Mouse (Mus musculus): ENCODE results near the gene Asic2. TPM values are rescaled to one million over a fixed set of nuclear protein-coding genes. Genes with fewer than 3 reads are reported as not detected.

Gene Asic2
- polyA plus RNA-seq, 1 experiment from 2014 or later = 1.7 TPM

DNA sequence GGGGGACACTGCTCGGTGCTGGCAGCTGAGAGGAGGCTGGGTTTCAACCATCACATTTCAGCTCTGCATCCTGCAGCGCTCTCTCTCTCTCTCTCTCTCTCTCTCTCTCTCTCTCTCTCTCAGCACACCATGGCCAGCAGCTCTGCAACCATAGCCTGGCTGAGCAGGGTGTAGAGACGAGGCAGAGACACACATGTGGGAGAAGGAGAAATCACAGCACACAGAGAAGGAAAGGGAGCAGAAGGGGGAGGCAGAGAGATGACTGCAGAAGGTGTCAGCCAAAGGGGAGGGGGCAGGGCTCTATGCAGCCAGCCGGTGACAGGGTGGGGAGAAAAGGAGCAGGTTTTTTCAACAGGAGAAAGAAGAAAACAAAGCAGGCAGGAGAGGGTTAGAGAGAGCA lies 320.4 kb downstream of the Asic2 start:
- Histone ChIP-seq H3K27me3 (ENCODE audit: low read depth, poor library complexity, severe bottlenecking) (no peaks in the 10 kb centered on the region), H3K4me1 (peaks cover 15% of the 10 kb centered on the region), H3K27ac (replicated peaks) (0 out of 2 replicates have a peak overlapping the region, but pooled peaks have one; percentile 52), H3K9me3 (replicated peaks) (no peaks in the 10 kb centered on the region), H3K36me3 (no peaks in the 10 kb centered on the region), H3K4me3 (no peak overlapping the region)
- DNase-seq (ENCODE audit: low spot score) = no peak
- WGBS = 46% methylated on average over 4 of the region's 4 CpGs

DNA sequence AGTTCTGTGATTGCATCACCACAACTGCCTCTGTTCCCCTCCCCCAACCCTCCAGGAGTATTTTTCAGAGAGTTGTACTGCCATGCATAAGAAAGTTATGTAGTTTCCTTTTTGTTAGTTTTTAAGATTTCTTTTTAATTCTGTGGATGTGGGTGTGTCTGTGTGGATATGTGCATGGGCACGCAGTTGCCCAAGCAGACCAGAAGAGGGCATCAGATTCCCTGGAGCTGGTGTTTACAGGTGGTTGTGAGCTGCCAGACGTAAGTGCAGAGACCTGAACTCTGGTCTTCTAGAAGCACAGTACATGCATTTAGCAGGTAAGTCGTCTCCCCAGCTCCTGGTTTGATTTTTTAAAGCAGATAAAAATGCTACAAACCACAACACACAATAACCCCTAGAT lies 322.7 kb downstream of the Asic2 start:
- no peaks in the 10 kb centered on the region for H3K36me3 ChIP-seq
- H3K4me3 ChIP-seq = no peak overlapping the region
- 87% methylated on average over 3 of the region's 3 CpGs for WGBS
- H3K27me3 ChIP-seq (ENCODE audit: low read depth, poor library complexity, severe bottlenecking) = no peaks in the 10 kb centered on the region
- H3K27ac ChIP-seq (replicated peaks) = no peak overlapping the region
- no peak for DNase-seq (ENCODE audit: low spot score)
- peaks cover 15% of the 10 kb centered on the region for H3K4me1 ChIP-seq
- no peaks in the 10 kb centered on the region for H3K9me3 ChIP-seq (replicated peaks)

DNA sequence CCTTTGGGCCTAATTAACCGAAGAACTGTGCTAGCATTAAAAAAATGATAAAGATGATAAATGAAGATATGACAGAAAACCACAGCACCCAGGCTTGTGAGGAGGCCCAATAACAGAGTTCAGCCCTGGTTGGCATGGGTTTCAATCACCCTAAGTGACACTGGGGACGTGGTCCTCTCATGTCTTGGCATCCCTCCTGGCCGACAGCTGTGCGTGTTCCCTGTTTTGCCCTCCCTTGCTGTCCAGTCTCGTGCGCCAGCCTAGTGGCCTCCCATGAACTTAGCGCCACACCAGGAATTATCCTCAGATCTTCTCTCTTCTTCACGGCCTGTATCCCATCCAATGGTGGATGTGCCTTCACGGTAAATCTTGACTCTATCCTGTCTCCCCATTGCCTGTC lies 331.9 kb downstream of the Asic2 start:
- Histone ChIP-seq H3K4me1 (no peaks in the 10 kb centered on the region), H3K27me3 (ENCODE audit: low read depth, poor library complexity, severe bottlenecking) (no peaks in the 10 kb centered on the region), H3K9me3 (replicated peaks) (no peaks in the 10 kb centered on the region), H3K4me3 (no peak overlapping the region), H3K27ac (replicated peaks) (no peak overlapping the region), H3K36me3 (no peaks in the 10 kb centered on the region)
- no peak for DNase-seq (ENCODE audit: low spot score)
- WGBS = 93% methylated on average over 9 of the region's 9 CpGs

DNA sequence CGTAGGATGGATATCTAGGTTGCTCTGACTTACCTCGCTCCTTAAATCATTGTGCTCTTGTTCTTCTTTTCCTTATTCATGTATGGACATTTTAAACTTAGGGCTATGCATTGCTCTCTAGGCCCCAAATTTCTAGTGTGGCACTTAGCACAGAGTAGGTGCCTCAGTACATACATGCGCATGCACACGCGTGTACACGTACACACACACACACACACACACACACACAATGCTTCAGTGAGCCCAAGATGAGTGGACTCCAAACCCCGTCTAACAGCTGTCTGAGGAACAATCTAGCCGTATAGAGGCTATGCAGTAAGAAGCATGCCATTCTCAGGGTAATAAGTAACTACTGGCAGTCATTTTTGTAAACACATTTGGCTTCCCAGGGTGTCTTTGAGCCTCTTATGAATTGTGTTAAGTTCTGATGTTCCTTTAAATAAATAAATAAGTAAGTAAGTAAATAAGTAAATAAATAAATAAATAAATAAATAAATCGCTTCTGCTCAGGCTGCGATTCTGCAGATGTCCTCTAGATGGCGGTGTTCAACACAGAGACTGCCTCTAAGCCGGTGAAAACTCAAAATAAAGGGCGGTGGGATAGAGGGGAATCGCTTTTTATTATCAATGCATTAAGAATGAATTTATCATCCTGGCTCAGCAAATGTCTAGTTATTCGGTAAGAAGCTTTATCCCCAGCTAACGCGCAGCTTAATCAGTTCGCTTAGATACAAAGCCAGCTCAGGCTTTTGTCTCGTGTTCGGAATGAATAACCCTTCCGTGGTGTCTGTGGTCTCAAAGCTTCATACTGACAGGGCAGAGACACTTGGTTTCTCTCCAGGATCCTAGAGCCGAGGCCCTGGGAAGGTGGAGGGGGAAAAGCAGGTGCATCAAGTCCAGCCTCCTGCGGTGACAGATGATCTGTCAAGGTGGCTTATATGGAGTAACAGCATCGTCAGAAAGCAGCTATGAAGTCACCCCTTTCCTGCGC lies 333.6 kb downstream of the Asic2 start:
- Histone ChIP-seq H3K9me3 (replicated peaks) (no peaks in the 10 kb centered on the region), H3K4me1 (no peaks in the 10 kb centered on the region), H3K4me3 (no peak overlapping the region), H3K27ac (replicated peaks) (no peak overlapping the region; the same call in 1 of the 2 replicates), H3K36me3 (no peaks in the 10 kb centered on the region), H3K27me3 (ENCODE audit: low read depth, poor library complexity, severe bottlenecking) (no peaks in the 10 kb centered on the region)
- 59% methylated on average over 25 of the region's 25 CpGs for whole genome bisulfite sequencing
- peak; percentile 51 for DNase-seq (ENCODE audit: low spot score)

DNA sequence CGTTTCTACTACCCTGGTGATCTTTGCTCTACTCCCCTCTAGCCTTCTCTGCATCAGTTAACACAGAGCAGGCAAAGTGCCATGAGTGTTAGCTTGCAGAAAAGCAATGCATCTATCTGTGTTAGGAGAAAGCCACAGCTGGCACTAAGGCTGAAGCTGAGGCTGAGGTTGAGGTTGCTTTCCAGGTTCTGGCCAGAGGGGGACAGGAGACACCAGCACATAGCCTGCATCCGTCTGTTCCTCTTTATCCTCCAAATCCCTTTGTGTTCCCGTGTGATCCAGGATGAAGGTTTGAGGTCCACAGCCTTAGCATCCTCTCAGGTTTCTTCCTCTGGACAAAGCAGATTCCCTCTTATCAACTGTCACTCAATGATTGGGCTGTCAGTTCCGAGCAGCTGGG lies 343.1 kb downstream of the Asic2 start:
- no peak overlapping the region for H3K27ac ChIP-seq (replicated peaks)
- no peak overlapping the region for H3K4me3 ChIP-seq
- no peaks in the 10 kb centered on the region for H3K9me3 ChIP-seq (replicated peaks)
- no peaks in the 10 kb centered on the region for H3K4me1 ChIP-seq
- no peaks in the 10 kb centered on the region for H3K36me3 ChIP-seq
- WGBS = 58% methylated on average over 4 of the region's 4 CpGs
- no peaks in the 10 kb centered on the region for H3K27me3 ChIP-seq (ENCODE audit: low read depth, poor library complexity, severe bottlenecking)
- DNase-seq (ENCODE audit: low spot score) = no peak

DNA sequence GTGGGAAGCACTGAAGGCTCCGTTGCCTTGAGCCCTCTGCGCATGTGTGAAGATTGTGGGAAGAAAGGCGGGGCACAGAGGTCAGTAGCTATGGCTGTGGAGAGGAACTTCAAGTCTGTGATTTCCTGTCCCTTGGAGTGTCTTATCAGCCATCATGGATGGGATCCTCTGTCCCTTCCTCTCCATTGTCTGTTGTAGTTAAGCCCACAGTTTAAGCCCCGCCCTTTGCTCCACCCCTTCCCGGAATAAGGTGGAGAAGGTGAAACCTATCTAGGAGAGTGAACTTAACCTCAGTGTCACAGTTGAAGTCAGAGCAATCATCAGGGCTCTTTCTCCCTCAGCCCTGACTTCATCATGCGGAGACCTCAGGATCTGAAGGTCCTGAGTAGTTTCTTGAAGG lies 347.7 kb downstream of the Asic2 start:
- DNase-seq (ENCODE audit: low spot score) = no peak
- Histone ChIP-seq H3K27me3 (ENCODE audit: low read depth, poor library complexity, severe bottlenecking) (no peaks in the 10 kb centered on the region), H3K36me3 (no peaks in the 10 kb centered on the region), H3K4me3 (no peak overlapping the region), H3K27ac (replicated peaks) (no peak overlapping the region), H3K9me3 (replicated peaks) (no peaks in the 10 kb centered on the region), H3K4me1 (no peaks in the 10 kb centered on the region)
- 74% methylated on average over 6 of the region's 6 CpGs for WGBS

DNA sequence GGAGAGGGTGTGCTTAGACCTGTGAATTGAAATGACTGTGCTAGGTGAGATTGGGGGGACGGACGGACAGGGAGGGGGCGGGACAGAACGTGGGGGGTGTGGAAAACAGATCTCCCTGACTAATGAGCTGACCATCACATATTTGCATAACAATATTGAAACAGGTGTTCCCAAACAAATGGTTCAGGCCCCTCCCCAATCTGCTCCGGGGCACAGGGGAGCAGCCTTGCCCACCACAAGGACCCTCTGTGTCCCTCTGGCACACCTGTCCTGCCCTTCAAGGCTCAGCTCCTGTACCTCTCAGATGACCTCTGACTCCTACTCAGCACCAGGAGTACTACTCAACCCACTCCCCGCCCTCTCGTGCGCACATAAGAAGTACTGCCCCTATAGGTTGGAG lies 351.8 kb downstream of the Asic2 start:
- WGBS = 86% methylated on average over 8 of the region's 8 CpGs
- Histone ChIP-seq H3K9me3 (replicated peaks) (no peaks in the 10 kb centered on the region), H3K4me1 (peaks cover 25% of the 10 kb centered on the region), H3K27me3 (ENCODE audit: low read depth, poor library complexity, severe bottlenecking) (peaks cover 10% of the 10 kb centered on the region), H3K36me3 (no peaks in the 10 kb centered on the region), H3K27ac (replicated peaks) (no peak overlapping the region), H3K4me3 (no peak overlapping the region)
- no peak for DNase-seq (ENCODE audit: low spot score)

DNA sequence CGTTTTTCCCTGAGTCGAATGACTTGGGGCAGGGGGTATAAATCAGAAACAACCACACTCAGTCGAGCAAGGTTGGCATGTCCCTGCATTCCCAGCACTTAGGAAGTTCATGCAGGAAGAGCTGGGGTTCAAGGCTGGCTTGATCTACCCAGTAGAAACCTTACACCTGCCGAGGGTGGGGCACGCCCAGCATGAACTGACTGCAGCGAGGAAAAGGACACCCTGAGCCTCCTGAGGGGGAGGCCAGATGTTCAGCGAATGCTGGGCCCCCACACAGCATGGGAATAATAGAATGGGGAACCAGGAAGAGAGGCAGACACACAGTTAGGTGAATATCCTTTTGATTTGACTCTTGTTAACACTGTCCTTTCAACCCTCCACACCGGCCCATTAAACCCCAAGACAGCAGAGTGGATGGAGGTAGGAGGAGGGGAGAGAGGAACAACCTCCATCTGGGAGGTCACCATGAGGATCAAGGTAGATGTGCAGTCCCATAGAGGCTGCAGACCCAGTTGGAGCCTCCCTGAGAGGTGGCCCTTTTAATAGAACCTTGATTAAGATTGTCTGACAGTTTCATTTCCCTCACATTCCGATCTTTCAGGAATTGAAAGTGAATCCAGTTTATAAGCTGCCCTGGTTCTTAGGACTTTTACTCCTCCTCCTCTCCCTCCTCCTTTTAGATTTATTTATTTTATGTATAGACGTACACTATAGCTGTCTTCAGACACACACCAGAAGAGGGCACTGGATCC lies 354.2 kb downstream of the Asic2 start:
- Histone ChIP-seq H3K27me3 (ENCODE audit: low read depth, poor library complexity, severe bottlenecking) (peaks cover 21% of the 10 kb centered on the region), H3K36me3 (no peaks in the 10 kb centered on the region), H3K27ac (replicated peaks) (peak overlapping the region; percentile 84), H3K4me1 (peaks cover 25% of the 10 kb centered on the region), H3K9me3 (replicated peaks) (no peaks in the 10 kb centered on the region), H3K4me3 (peak overlapping the region; percentile 56)
- DNase-seq (ENCODE audit: low spot score) = no peak
- WGBS = 38% methylated on average over 10 of the region's 10 CpGs

DNA sequence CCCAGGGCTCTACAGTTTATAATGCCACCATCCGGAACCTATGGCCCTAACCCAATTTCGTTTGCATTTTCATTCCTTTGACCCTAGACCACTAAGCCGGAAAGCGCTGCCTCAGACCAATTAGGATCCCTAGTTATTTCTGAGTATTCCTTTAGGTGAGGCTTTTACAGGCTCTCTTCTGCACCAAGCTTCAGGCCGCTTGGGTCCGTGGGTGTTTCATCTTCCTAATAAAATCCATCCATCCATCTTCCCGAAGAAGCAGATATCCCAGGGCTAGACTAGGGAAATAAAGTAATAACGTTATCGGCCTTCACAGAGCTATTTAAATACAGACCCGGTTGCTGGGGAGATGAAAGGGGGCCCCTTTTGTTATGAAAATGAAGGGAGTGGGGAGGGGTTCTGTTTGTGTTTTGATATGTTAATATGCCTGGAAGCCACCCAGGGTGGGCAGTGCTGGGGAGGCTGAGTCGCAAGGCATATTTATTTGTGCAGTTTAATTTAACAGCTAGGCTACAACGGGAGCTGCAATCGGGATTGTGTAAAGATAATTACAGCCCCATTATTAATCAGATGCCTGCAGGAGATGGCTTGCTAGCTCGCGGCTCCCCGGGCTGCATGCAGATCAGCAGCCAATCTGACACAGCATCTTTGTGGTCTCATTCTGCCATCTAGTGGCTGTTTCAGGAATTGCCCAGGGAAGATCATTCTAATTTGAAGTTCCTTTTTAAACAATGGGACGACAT lies 355.3 kb downstream of the Asic2 start:
- peaks cover 25% of the 10 kb centered on the region for H3K4me1 ChIP-seq
- no peaks in the 10 kb centered on the region for H3K9me3 ChIP-seq (replicated peaks)
- WGBS = 1% methylated on average over 17 of the region's 17 CpGs
- H3K4me3 ChIP-seq = peak overlapping the region; percentile 56
- H3K27ac ChIP-seq (replicated peaks) = peak overlapping the region; percentile 84
- H3K27me3 ChIP-seq (ENCODE audit: low read depth, poor library complexity, severe bottlenecking) = peaks cover 21% of the 10 kb centered on the region
- no peaks in the 10 kb centered on the region for H3K36me3 ChIP-seq
- peak; percentile 87 for DNase-seq (ENCODE audit: low spot score)

DNA sequence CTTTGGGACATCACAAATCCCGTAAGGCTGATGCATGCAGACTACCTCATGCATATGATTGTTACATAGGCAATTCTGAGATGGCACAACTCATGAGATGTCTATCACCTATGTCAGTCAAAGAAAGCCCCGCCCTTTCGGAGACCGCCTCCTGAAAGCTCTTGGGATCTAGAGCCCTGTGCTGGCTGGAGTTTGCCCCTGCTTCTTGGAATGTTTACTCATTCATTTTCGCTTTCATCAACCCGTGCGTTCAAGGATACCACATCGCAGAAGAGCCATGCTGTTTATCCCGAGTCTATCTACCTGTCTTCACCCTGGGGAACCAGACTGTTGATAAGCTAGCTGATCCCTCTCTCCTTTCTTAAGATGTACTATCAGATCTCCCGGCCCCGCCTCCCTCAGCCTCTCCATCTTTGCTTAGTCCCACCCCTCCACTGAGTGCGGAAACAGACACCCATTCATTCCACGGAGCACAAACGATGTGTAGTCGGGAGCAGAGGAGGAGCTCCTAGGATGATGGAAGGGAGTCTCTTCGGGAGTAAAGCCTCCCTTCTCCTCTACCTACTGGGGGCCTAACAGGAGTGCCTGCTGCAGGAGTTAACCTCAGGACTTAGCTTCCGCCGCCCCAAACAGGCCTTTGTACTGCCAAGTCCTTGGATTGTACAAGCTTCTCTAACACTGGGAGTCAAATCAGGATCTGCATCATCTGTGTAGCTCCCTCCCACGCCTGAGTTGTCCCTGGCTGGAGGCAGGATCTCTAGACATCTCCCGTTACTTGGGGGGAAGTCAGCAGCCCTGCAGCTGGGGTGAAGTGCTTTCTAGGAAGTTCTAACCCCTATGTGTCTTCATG lies 356.1 kb downstream of the Asic2 start:
- Histone ChIP-seq H3K9me3 (replicated peaks) (no peaks in the 10 kb centered on the region), H3K27me3 (ENCODE audit: low read depth, poor library complexity, severe bottlenecking) (peaks cover 21% of the 10 kb centered on the region), H3K4me1 (peaks cover 25% of the 10 kb centered on the region), H3K27ac (replicated peaks) (peak overlapping the region; percentile 84), H3K4me3 (peak overlapping the region; percentile 56), H3K36me3 (no peaks in the 10 kb centered on the region)
- DNase-seq (ENCODE audit: low spot score) = peak; percentile 42
- 6% methylated on average over 20 of the region's 20 CpGs for WGBS

DNA sequence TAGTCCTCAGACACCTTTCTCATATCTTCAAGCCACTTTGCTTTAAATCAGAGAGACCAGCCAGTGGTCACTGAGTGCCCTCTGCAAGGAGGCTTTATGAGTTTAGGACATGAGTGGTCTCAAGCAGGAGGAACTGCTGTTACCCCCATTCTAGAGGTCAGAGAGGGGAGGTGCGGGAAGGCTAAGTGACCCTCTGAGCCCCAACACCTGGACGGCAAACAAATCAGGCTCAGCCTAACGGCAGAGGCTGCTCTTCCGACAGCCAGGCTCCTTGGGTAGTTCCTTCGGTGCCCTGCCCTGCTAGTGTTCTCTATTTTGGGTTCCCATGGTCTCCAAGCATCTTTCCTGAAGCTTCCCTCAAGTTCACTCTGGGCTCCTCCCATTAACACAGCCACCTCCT lies 357.8 kb downstream of the Asic2 start:
- Histone ChIP-seq H3K27ac (replicated peaks) (no peak overlapping the region), H3K27me3 (ENCODE audit: low read depth, poor library complexity, severe bottlenecking) (peaks cover 21% of the 10 kb centered on the region), H3K36me3 (no peaks in the 10 kb centered on the region), H3K4me3 (no peak overlapping the region), H3K4me1 (peaks cover 25% of the 10 kb centered on the region), H3K9me3 (replicated peaks) (no peaks in the 10 kb centered on the region)
- 85% methylated on average over 5 of the region's 5 CpGs for WGBS
- no peak for DNase-seq (ENCODE audit: low spot score)

DNA sequence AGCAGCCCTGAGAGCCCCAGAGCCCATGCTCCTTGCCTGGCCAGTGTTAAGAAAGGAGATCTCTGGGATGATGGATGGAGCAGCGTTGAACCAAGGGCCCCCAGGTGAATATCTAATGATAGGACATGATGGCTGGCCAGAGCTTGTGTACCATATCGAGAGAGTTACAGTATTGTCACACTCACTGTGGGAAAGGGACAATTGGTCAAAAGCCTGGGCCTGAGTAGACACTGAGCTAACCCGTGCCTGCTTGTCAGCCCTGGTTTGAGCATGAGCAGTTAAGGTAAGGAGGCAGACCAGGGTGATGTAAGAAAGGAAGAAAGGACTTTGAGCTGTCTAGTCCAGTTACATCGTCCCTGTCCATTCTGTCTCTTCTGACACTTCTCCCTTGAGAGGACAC lies 365.3 kb downstream of the Asic2 start:
- DNase-seq (ENCODE audit: low spot score) = no peak
- 86% methylated on average over 4 of the region's 4 CpGs for WGBS
- H3K27me3 ChIP-seq (ENCODE audit: low read depth, poor library complexity, severe bottlenecking) = no peaks in the 10 kb centered on the region
- no peaks in the 10 kb centered on the region for H3K36me3 ChIP-seq
- H3K27ac ChIP-seq (replicated peaks) = no peak overlapping the region
- H3K4me1 ChIP-seq = no peaks in the 10 kb centered on the region
- no peaks in the 10 kb centered on the region for H3K9me3 ChIP-seq (replicated peaks)
- no peak overlapping the region for H3K4me3 ChIP-seq
